Mouse (Mus musculus): Measurements from ENCODE around the gene Ankrd23. TPM values are rescaled to one million over a fixed set of nuclear protein-coding genes. Genes with fewer than 3 reads are reported as not detected.

The Ankrd23 gene
- total and polyA plus RNA-seq, 3 experiments: 310 to 397 (median 338) TPM

- 4% methylated on average over 17 of the region's 17 CpGs for WGBS
- Histone ChIP-seq H3K79me2 (replicated peaks; ENCODE audit: control insufficient read depth, insufficient read depth, low read length) (no peaks in the 10 kb centered on the region), H3K27ac (peak overlapping the region; percentile 82), H3K4me3 (peak overlapping the region; percentile 3; the same call in 1 of the 2 replicates), H3K9ac (ENCODE audit: low read depth, low read length) (peak overlapping the region; percentile 34), H3K4me1 (ENCODE audit: control insufficient read depth, insufficient read depth, low read length) (peaks cover 25% of the 10 kb centered on the region), H3K27me3 (ENCODE audit: control insufficient read depth, insufficient read depth, low read length) (no peaks in the 10 kb centered on the region), H3K36me3 (ENCODE audit: control insufficient read depth, insufficient read depth, low read length) (no peaks in the 10 kb centered on the region)
- TF ChIP-seq CTCF (IDR thresholded peaks at IDR 0.05) (no peak), EP300 (IDR thresholded peaks at IDR 0.05; ENCODE audit: insufficient read depth, low read depth, low read length) (peak; percentile 50; the same call in 1 of the 2 replicates), POLR2A (IDR thresholded peaks at IDR 0.05; ENCODE audit: insufficient read depth, low read depth, low read length) (peak; percentile 80)
- peak; percentile 75 to 81 for DNase-seq
- intact Hi-C loops (cut with DNase I): no loop called here
Observed at GRCm38 (mm10) chr1:36580384-36581207, 43.9 kb upstream of the Ankrd23 start.

DNA sequence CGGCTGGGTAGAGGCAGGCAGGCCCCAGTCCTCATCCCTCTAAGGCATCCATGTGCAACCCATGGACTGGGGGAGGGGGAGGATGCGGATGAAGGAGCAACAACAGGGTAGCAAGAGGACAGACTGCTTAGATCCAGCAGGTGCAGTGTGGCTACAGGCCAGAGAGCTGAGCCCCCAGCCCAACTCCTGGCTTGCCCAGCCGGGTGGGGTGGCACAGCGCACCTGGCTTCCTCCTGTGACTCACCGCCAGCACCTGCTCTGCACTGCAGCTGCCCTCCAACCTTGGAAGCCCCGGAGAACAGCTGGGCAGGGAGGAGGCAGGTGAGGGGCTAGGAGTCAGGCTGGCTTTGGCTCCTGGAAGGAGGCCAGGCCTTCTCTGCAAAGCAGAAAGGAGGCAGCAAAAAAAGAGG is 43.3 kb upstream of the Ankrd23 start:
- 35% methylated on average over 6 of the region's 6 CpGs for WGBS
- H3K27me3 ChIP-seq (ENCODE audit: control insufficient read depth, insufficient read depth, low read length): no peaks in the 10 kb centered on the region
- no peaks in the 10 kb centered on the region for H3K36me3 ChIP-seq (ENCODE audit: control insufficient read depth, insufficient read depth, low read length)
- peak overlapping the region; percentile 34 for H3K9ac ChIP-seq (ENCODE audit: low read depth, low read length)
- H3K4me1 ChIP-seq (ENCODE audit: control insufficient read depth, insufficient read depth, low read length): peaks cover 25% of the 10 kb centered on the region
- no peaks in the 10 kb centered on the region for H3K79me2 ChIP-seq (replicated peaks; ENCODE audit: control insufficient read depth, insufficient read depth, low read length)
- intact Hi-C loops (cut with DNase I): no loop called here
- TF ChIP-seq EP300 (IDR thresholded peaks at IDR 0.05; ENCODE audit: insufficient read depth, low read depth, low read length): no peak
- TF ChIP-seq CTCF (IDR thresholded peaks at IDR 0.05): no peak
- TF ChIP-seq POLR2A (IDR thresholded peaks at IDR 0.05; ENCODE audit: insufficient read depth, low read depth, low read length): no peak
- peak overlapping the region; percentile 82 for H3K27ac ChIP-seq
- peak overlapping the region; percentile 3; the same call in 1 of the 2 replicates for H3K4me3 ChIP-seq
- peak in 1 of 2 experiments; percentile 35 for DNase-seq

DNA sequence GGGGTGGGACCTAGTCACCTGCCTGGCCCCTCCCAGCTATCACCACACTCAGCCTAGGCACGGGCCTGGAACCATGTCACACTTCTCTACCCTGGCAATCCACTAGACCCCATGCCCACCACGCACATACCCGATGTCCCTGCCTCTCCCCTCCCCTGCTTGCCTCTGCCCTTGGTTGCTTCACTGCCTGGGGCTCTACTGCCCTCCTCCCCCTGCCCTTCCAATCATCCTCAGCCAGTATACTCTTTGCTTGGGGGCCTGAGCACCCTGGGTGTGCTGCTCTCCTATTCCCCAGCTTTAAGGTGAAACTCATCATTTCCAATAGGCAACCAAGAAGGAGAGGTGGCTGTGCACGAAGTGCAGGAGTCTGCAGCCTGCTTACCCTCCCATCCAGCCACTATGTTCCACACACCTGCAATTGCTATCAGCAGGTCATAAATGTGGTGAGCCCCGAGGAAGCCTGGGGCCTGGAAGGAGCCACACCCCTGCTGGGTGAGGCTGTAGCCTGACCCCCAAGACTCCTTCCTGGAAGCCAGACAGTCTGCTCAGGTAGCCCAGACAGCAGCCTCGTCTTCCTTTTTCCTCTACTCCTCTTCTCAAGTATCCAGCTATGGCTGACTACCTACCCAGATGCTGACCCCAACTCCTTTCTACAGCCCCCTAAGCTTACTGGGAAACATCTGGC is 40.5 kb upstream of the Ankrd23 start:
- Histone ChIP-seq H3K27me3 (ENCODE audit: control insufficient read depth, insufficient read depth, low read length) (no peaks in the 10 kb centered on the region), H3K36me3 (ENCODE audit: control insufficient read depth, insufficient read depth, low read length) (no peaks in the 10 kb centered on the region), H3K79me2 (replicated peaks; ENCODE audit: control insufficient read depth, insufficient read depth, low read length) (no peaks in the 10 kb centered on the region), H3K4me1 (ENCODE audit: control insufficient read depth, insufficient read depth, low read length) (peaks cover 36% of the 10 kb centered on the region), H3K27ac (no peak overlapping the region), H3K4me3 (no peak overlapping the region), H3K9ac (ENCODE audit: low read depth, low read length) (no peak overlapping the region)
- no peak for DNase-seq
- WGBS: 73% methylated on average over 6 of the region's 6 CpGs
- TF ChIP-seq EP300 (IDR thresholded peaks at IDR 0.05; ENCODE audit: insufficient read depth, low read depth, low read length) (no peak), CTCF (IDR thresholded peaks at IDR 0.05) (no peak), POLR2A (IDR thresholded peaks at IDR 0.05; ENCODE audit: insufficient read depth, low read depth, low read length) (no peak)
- intact Hi-C loops (cut with DNase I): no loop called here

- no peaks in the 10 kb centered on the region for H3K36me3 ChIP-seq (ENCODE audit: control insufficient read depth, insufficient read depth, low read length)
- TF ChIP-seq POLR2A (IDR thresholded peaks at IDR 0.05; ENCODE audit: insufficient read depth, low read depth, low read length) (no peak), CTCF (IDR thresholded peaks at IDR 0.05) (no peak), EP300 (IDR thresholded peaks at IDR 0.05; ENCODE audit: insufficient read depth, low read depth, low read length) (no peak)
- WGBS: 65% methylated on average over 6 of the region's 6 CpGs
- intact Hi-C loops (cut with DNase I): no loop called here
- H3K27me3 ChIP-seq (ENCODE audit: control insufficient read depth, insufficient read depth, low read length): no peaks in the 10 kb centered on the region
- no peaks in the 10 kb centered on the region for H3K79me2 ChIP-seq (replicated peaks; ENCODE audit: control insufficient read depth, insufficient read depth, low read length)
- H3K4me1 ChIP-seq (ENCODE audit: control insufficient read depth, insufficient read depth, low read length): peaks cover 32% of the 10 kb centered on the region
- no peak overlapping the region for H3K9ac ChIP-seq (ENCODE audit: low read depth, low read length)
- H3K4me3 ChIP-seq: no peak overlapping the region
- no peak for DNase-seq
- no peak overlapping the region for H3K27ac ChIP-seq
Observed at GRCm38 (mm10) chr1:36575347-36575746, 38.7 kb upstream of the Ankrd23 start.

DNA sequence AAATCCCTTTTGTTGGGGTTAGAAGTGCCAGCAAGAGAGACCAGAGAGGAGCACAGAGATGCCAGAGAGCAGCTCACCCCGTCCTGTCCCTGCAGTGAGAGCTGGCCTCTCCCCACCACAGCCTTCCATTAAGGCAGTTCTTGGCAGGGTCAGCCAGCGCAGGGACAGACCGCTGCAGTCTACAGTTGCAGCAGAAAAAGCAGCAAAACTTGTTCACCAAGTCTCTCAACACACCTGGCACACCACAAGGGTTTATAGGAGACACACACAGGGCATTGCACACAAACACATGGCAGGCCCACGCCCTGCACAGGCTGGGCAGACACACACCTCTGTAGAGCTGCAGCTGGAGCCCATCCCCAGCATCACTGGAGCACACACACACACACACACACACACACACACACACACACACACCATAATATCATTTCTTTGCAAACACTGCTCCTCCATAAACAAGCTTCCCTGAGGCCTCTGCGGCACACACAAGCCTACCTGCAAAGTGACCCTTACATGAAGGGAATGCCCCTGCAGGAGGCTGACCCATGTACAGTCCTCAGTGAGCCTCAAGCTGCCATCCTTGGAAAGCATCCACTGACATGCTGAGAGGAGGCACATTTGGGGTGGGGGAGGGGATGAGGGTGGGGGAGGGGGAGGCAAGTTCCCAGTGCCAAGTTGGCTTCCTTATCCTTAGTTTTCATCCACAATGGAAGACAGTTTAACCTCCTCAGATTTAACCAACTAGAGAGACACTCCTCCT is 37.7 kb upstream of the Ankrd23 start:
- no peak overlapping the region for H3K4me3 ChIP-seq
- WGBS: 76% methylated on average over 5 of the region's 5 CpGs
- TF ChIP-seq CTCF (IDR thresholded peaks at IDR 0.05): no peak
- H3K4me1 ChIP-seq (ENCODE audit: control insufficient read depth, insufficient read depth, low read length): peaks cover 34% of the 10 kb centered on the region
- H3K27ac ChIP-seq: no peak overlapping the region; the same call in 1 of the 2 replicates
- no peak for DNase-seq
- H3K36me3 ChIP-seq (ENCODE audit: control insufficient read depth, insufficient read depth, low read length): no peaks in the 10 kb centered on the region
- H3K9ac ChIP-seq (ENCODE audit: low read depth, low read length): no peak overlapping the region
- H3K27me3 ChIP-seq (ENCODE audit: control insufficient read depth, insufficient read depth, low read length): no peaks in the 10 kb centered on the region
- intact Hi-C loops (cut with DNase I): no loop called here
- H3K79me2 ChIP-seq (replicated peaks; ENCODE audit: control insufficient read depth, insufficient read depth, low read length): no peaks in the 10 kb centered on the region
